Mouse (Mus musculus) C2C12 (cell line): ENCODE measurements around the gene Mitf. TPM values are rescaled to one million over a fixed set of nuclear protein-coding genes. Genes with fewer than 3 reads are reported as not detected.

Source experiments
- H3K27me3 ChIP-seq: one replicate; pipeline ENCODE4 v1.6.1; 2011; ENCODE audit not compliant: control insufficient read depth, insufficient read depth, insufficient read length
- H3K36me3 ChIP-seq: one replicate; pipeline ENCODE4 v1.6.1; 2011; ENCODE audit not compliant: control insufficient read depth, insufficient read depth
- H3K4me3 ChIP-seq: one replicate; pipeline ENCODE4 v1.5.1; 2011; ENCODE audit warnings: mild to moderate bottlenecking, control low read depth; ENCODE audit not compliant: poor library complexity, insufficient read depth, severe bottlenecking
- H3K79me2 ChIP-seq: one replicate; pipeline ENCODE4 v1.6.1; 2011; ENCODE audit not compliant: control insufficient read depth, insufficient read depth
- H3K79me3 ChIP-seq: one replicate; pipeline ENCODE4 v1.6.1; 2011; ENCODE audit warnings: low read depth, control low read depth
- H3ac ChIP-seq: one replicate; pipeline ENCODE3; 2011; ENCODE audit warnings: low read depth; ENCODE audit not compliant: control insufficient read depth, insufficient read length
- CEBPB ChIP-seq: IDR thresholded peaks from one replicate; pipeline ENCODE4 v1.6.1; 2011; ENCODE audit warnings: low read depth, mild to moderate bottlenecking, control low read depth, moderate library complexity
- CTCF ChIP-seq: IDR thresholded peaks from one replicate; pipeline ENCODE4 v1.5.1; 2011; ENCODE audit not compliant: control insufficient read depth, insufficient read depth, insufficient read length
- FOSL1 ChIP-seq: IDR thresholded peaks from one replicate; pipeline ENCODE4 v1.8.0; 2011; ENCODE audit warnings: mild to moderate bottlenecking, low read length; ENCODE audit not compliant: poor library complexity, insufficient read depth, severe bottlenecking
- MAX ChIP-seq: IDR thresholded peaks from one replicate; pipeline ENCODE4 v1.6.1; 2011; ENCODE audit warnings: mild to moderate bottlenecking, control low read depth
- MYOD1 ChIP-seq: IDR thresholded peaks from one replicate; pipeline ENCODE4 v1.6.1; 2011; ENCODE audit warnings: low read depth; ENCODE audit not compliant: control insufficient read depth, insufficient read length
- MYOG ChIP-seq: IDR thresholded peaks from one replicate; pipeline ENCODE4 v1.6.1; 2011; ENCODE audit not compliant: control insufficient read depth, insufficient read length; ENCODE audit errors: extremely low read depth
- USF1 ChIP-seq: IDR thresholded peaks from one replicate; pipeline ENCODE4 v1.6.1; 2011; ENCODE audit warnings: low read depth, mild to moderate bottlenecking, control low read depth, moderate library complexity
- polyA plus RNA-seq: library from polyadenylated mRNA; unstranded; fragments of >200 nt; fragmentation: generic; extraction: Trizol; gene quantifications from one replicate; pipeline ENCODE4 v1.2.1, GENCODE M21; 2012; ENCODE audit warnings: missing spikeins

The Mitf gene
- polyA plus RNA-seq, 1 experiment, result 0.70 TPM

DNA sequence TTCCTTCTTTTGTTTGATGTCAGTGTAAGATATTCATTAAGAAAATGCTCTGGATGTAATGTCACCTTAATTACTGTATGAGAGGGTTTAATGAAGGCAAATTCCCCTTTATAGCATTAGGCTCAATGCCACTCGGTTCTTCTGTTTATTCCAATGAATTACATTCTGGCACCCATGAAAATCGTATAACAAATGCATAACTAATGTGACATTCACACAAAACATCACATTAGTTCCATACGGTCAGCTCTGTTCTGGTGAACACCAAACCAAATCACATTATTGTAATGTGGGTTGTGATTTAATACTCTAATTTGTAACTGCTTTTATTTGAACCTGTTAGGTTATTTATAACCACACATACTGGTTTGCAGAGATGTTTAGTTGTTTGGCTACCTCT, 231.7 kb downstream of the Mitf start:
- Histone ChIP-seq H3K27me3 (no peaks in the 10 kb centered on the region), H3K79me3 (no peaks in the 10 kb centered on the region), H3K79me2 (no peaks in the 10 kb centered on the region), H3K4me3 (no peak overlapping the region), H3K36me3 (no peaks in the 10 kb centered on the region), H3ac (no peak overlapping the region)
- TF ChIP-seq CTCF (no peak), MAX (no peak), FOSL1 (no peak), MYOD1 (no peak), USF1 (no peak), MYOG (no peak), CEBPB (no peak)

DNA sequence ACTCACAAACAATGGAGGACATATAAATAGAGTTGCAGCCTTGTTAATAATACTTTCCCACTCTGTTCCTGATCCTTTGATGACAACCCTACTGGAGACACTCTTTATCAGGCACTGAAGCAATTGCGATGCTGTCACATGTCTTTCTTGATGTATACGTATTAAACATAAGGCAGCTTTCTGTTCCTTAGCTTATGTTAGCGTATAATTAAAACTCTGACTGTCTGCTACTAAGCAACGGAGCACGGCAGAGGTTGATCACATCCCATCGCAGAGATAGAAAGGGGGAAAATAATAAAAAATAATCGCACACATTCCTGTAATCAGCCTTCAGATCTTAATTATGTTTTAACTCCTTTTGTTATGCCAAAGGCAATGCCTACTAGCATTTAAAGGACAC, 234.9 kb downstream of the Mitf start:
- H3ac ChIP-seq, result no peak overlapping the region
- no peaks in the 10 kb centered on the region for H3K79me2 ChIP-seq
- no peaks in the 10 kb centered on the region for H3K36me3 ChIP-seq
- TF ChIP-seq MYOG, result no peak
- TF ChIP-seq FOSL1, result no peak
- TF ChIP-seq MAX, result no peak
- TF ChIP-seq MYOD1, result no peak
- no peak for TF ChIP-seq USF1
- no peak for TF ChIP-seq CTCF
- no peak for TF ChIP-seq CEBPB
- H3K27me3 ChIP-seq, result peaks cover 10% of the 10 kb centered on the region
- no peaks in the 10 kb centered on the region for H3K79me3 ChIP-seq
- H3K4me3 ChIP-seq, result no peak overlapping the region

DNA sequence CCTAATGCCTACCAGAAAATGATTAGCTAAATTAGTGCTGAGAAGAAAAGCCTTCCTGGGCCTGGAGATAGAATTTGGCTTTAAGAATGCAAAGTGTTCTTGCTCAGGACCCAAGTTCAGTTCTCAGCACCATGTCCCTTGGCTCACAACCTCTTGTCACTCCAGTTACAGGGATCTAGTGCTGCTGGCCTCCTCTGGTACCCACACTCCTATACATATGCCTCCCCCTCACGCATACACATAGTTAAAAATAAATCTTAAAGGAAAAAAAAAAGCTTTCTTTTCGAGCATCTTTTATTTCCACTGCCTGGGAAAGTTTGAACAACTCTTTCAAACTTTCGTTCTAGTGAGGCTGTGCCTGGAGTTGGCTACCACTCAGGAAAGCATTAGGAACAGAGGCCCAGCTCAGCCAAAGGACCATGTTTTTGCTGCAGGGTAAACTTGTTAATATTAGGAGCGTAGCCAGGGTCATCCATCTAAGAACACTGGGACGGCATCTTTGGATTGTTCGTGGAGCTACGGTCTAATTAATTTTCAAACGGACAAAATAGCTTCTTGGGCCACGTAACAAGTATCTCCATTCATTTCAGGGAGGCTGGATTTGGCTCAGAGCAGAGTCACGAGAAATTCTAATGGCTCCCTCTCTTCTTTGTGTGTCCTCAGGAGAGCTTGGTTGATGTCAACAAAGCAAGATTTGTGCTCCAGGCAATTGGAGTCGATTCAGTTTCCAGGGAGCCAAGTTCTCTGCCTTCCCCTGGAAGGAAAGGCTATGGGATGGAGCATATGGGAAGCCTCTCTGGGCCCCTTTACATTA, 239.7 kb downstream of the Mitf start:
- Histone ChIP-seq H3K79me2 (no peaks in the 10 kb centered on the region), H3ac (no peak overlapping the region), H3K4me3 (no peak overlapping the region), H3K36me3 (no peaks in the 10 kb centered on the region), H3K27me3 (peaks cover 15% of the 10 kb centered on the region), H3K79me3 (no peaks in the 10 kb centered on the region)
- TF ChIP-seq CEBPB (no peak), MAX (no peak), USF1 (no peak)

DNA sequence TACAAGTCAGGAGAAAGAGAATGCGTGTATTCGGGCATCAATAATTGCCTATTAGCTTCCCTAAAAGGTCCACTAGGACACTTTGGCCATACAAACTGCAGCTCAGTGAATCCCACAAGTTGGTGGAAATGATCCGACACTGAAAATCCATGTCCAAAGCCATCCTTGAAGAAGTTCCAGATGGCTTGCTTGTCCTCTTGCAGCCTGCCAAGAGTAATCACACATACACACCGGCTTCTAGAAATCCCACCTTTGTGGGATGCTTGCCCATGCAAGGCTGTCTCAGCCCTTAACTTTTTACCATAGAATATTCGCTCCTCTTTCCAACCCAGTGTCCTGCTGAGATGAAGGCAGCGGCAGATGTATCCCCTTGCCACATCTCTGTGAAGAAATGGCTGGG, 240.9 kb downstream of the Mitf start:
- no peak overlapping the region for H3ac ChIP-seq
- peaks cover 15% of the 10 kb centered on the region for H3K27me3 ChIP-seq
- no peak for TF ChIP-seq MYOD1
- no peak for TF ChIP-seq MYOG
- no peak for TF ChIP-seq CEBPB
- TF ChIP-seq USF1, result no peak
- no peak for TF ChIP-seq CTCF
- TF ChIP-seq FOSL1, result no peak
- no peak for TF ChIP-seq MAX
- H3K36me3 ChIP-seq, result no peaks in the 10 kb centered on the region
- H3K4me3 ChIP-seq, result no peak overlapping the region
- no peaks in the 10 kb centered on the region for H3K79me2 ChIP-seq
- H3K79me3 ChIP-seq, result no peaks in the 10 kb centered on the region

DNA sequence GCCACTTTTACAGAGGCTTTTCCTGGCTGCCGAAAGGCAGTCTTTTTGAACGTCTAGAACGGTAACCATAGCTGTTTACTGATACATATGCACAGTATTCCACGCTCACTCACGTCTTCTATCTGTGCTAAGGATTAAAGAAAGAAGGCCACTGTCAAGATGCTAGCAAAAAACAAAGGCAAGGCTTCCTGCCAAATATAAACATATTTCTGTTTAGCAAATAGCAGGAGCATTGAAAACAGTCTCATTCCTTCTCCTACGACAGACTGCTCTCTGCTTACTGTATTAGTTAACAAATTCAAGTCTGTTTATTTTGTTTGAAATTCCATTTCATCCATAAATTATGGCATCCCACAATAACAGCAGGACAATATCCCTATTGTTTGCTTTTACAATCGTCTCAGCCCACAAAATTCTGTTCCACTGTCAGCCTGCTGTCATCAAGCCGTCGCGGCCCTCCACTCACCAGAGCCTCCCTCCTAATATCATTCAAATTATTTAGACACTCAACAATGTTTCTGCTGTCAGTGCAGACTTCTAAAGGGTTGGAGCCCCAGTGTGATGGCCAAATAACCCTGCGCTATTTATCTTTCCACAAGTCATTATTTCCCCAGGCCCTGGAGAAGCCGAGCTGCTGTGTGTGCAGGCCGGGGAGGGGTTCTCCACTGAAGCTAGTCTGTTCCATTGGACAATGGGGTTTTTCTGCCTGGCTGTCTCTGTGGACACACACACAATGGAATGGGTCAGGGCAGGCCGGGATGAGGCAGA, 242.0 kb downstream of the Mitf start:
- Histone ChIP-seq H3K36me3 (no peaks in the 10 kb centered on the region), H3ac (no peak overlapping the region), H3K4me3 (no peak overlapping the region), H3K79me2 (no peaks in the 10 kb centered on the region), H3K27me3 (peaks cover 15% of the 10 kb centered on the region), H3K79me3 (no peaks in the 10 kb centered on the region)
- TF ChIP-seq CEBPB, result no peak
- no peak for TF ChIP-seq USF1
- TF ChIP-seq MYOG, result no peak
- no peak for TF ChIP-seq MAX
